Mouse (Mus musculus) liver, adult 2 months (tissue): ENCODE measurements around the gene Kmt5b.

Experiments used
- CTCF ChIP-seq: fragments of 200-500 bp; IDR thresholded peaks from 2 replicates; pipeline ENCODE4 v1.5.1; 2011; ENCODE audit warnings: low read depth, low read length, control low read depth
- POLR2A ChIP-seq: fragments of 200-500 bp; IDR thresholded peaks from 2 replicates; pipeline ENCODE4 v1.6.1; 2011; ENCODE audit warnings: low read length, control low read depth; ENCODE audit not compliant: insufficient read depth; ENCODE audit errors: extremely low read depth

DNA sequence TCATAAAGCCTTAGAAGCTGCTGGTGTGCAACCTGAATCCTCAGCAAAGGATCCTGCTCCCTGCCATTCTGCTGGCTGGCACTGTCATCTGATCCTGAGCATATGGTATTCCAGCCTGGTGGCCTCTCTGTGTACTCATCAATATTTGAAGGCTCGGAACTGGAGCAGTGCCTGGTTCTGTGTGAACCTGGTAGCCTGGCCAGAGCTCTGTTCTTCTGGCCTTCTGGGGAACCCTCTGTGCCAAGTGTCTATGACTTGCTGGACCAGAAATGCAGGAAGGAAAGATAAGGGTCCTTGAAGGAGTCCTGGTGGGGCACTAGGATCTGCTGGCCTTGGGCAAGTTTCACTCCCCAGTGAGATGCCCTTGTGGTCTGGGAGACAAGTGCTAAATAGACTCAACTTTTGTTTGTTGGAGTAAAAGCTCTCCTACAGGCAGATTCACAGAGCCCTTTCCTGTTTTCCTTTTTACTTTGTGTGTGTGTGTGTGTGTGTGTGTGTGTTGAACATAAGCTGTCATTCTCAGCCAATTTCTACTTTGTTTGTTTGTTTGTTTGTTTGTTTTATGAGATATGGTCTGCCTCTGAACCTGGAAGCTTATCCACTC lies 78.7 kb downstream of the Kmt5b start:
- TF ChIP-seq CTCF: no peak
- TF ChIP-seq POLR2A: no peak
